Mouse (Mus musculus) bone marrow macrophage, adult 2 months (primary cell): ENCODE measurements around the gene Dab1.

Experiments used
- CTCF ChIP-seq: IDR thresholded peaks from 2 replicates; pipeline ENCODE4 v1.5.1; 2012; ENCODE audit warnings: low read depth, mild to moderate bottlenecking, low read length, moderate library complexity
- POLR2A ChIP-seq: IDR thresholded peaks from 2 replicates; pipeline ENCODE4 v1.6.1; 2012; ENCODE audit warnings: mild to moderate bottlenecking, low read depth, low read length, borderline replicate concordance

- no peak for TF ChIP-seq CTCF
- no peak for TF ChIP-seq POLR2A
Observed at GRCm38 (mm10) chr4:103974946-103975345, 355.8 kb downstream of the Dab1 start.
